Mouse (Mus musculus) CH12.LX (cell line): Measurements from ENCODE around the gene Cachd1. TPM values are rescaled to one million over a fixed set of nuclear protein-coding genes. Genes with fewer than 3 reads are reported as not detected.

ENCODE experiments used
- DNase-seq: peaks from one replicate; pipeline ENCODE4 v3.0.0-alpha.2; 2013; ENCODE audit errors: extremely low read depth
- H3K27ac ChIP-seq: 2 replicates; pipeline ENCODE4 v1.5.1; 2012; ENCODE audit warnings: low read depth, mild to moderate bottlenecking, control low read depth, moderate library complexity; ENCODE audit not compliant: insufficient read depth
- H3K27me3 ChIP-seq: replicated peaks from 2 replicates; pipeline ENCODE3; 2012; ENCODE audit warnings: inconsistent platforms
- H3K36me3 ChIP-seq, 2 experiments: replicated peaks in 1 of 2; 2 replicates each; pipeline versions ENCODE3 to v1.6.1; 2012; ENCODE audit warnings: inconsistent platforms in 1 of 2, low read length in 1 of 2, mild to moderate bottlenecking in 1 of 2, mixed read lengths in 1 of 2, moderate library complexity in 1 of 2; ENCODE audit not compliant: control insufficient read depth in 1 of 2, insufficient read depth in 1 of 2
- H3K4me1 ChIP-seq, 2 experiments: 2 replicates each; pipeline ENCODE4 v1.6.1; 2012; ENCODE audit warnings: inconsistent platforms in 1 of 2, moderate library complexity in 1 of 2; ENCODE audit not compliant: insufficient read depth in 2 of 2, control insufficient read depth in 1 of 2
- H3K4me2 ChIP-seq: 2 replicates; pipeline ENCODE4 v1.6.1; 2012; ENCODE audit warnings: low read depth, mild to moderate bottlenecking, control low read depth; ENCODE audit not compliant: poor library complexity, insufficient read depth, severe bottlenecking
- H3K4me3 ChIP-seq, 3 experiments: fragments of 150-350 bp in 1 of 3; sonication (generic) in 1 of 3; replicated peaks in 1 of 3; 2 replicates each; pipeline versions ENCODE3 to v1.5.1; 2011 to 2012; ENCODE audit warnings: low read depth in 2 of 3, low read length in 2 of 3, mild to moderate bottlenecking in 2 of 3, moderate library complexity in 2 of 3, control low read depth in 1 of 3, improper control_type of control experiment in 1 of 3, inconsistent platforms in 1 of 3, mixed read lengths in 1 of 3; ENCODE audit not compliant: poor library complexity in 1 of 3
- H3K79me2 ChIP-seq: replicated peaks from 2 replicates; pipeline ENCODE4 v1.6.1; 2012; ENCODE audit warnings: mild to moderate bottlenecking, moderate library complexity; ENCODE audit not compliant: control insufficient read depth, poor library complexity, insufficient read depth, severe bottlenecking; ENCODE audit errors: extremely low read depth
- H3K9ac ChIP-seq: 2 replicates; pipeline ENCODE4 v1.6.1; 2012; ENCODE audit warnings: low read depth, mild to moderate bottlenecking, control low read depth, moderate library complexity; ENCODE audit not compliant: insufficient read depth
- H3K9me3 ChIP-seq: replicated peaks from 2 replicates; pipeline ENCODE3; 2012; ENCODE audit warnings: low read length, inconsistent platforms, mixed read lengths
- CHD1 ChIP-seq: IDR thresholded peaks from 2 replicates; pipeline ENCODE4 v1.6.1; 2012; ENCODE audit warnings: low read depth, low read length, improper control_type of control experiment, inconsistent platforms
- CHD2 ChIP-seq: IDR thresholded peaks from 2 replicates; pipeline ENCODE4 v1.6.1; 2011; ENCODE audit warnings: low read length, improper control_type of control experiment
- CTCF ChIP-seq, 2 experiments: IDR thresholded peaks in 1 of 2; conservative IDR thresholded peaks in 1 of 2; 2 replicates each; pipeline ENCODE4 v1.5.1; 2011 to 2012; ENCODE audit warnings: low read depth in 2 of 2, low read length in 2 of 2, improper control_type of control experiment in 1 of 2, inconsistent platforms in 1 of 2, mild to moderate bottlenecking in 1 of 2, moderate library complexity in 1 of 2
- ETS1 ChIP-seq: conservative IDR thresholded peaks from 2 replicates; pipeline ENCODE4 v1.6.1; 2012; ENCODE audit warnings: low read depth, mild to moderate bottlenecking, inconsistent platforms, low read length, improper control_type of control experiment, moderate library complexity
- HCFC1 ChIP-seq: IDR thresholded peaks from 2 replicates; pipeline ENCODE4 v1.6.1; 2012; ENCODE audit warnings: low read depth, mild to moderate bottlenecking, inconsistent platforms, low read length, improper control_type of control experiment
- JUND ChIP-seq: conservative IDR thresholded peaks from 2 replicates; pipeline ENCODE4 v1.6.1; 2011; ENCODE audit warnings: low read depth, low read length, improper control_type of control experiment
- KAT2A ChIP-seq: IDR thresholded peaks from 2 replicates; pipeline ENCODE4 v1.6.1; 2012; ENCODE audit warnings: low read length, improper control_type of control experiment, inconsistent platforms; ENCODE audit not compliant: insufficient replicate concordance
- MAFK ChIP-seq: IDR thresholded peaks from 2 replicates; pipeline ENCODE4 v1.6.1; 2011; ENCODE audit warnings: low read length, improper control_type of control experiment; ENCODE audit not compliant: insufficient replicate concordance
- NELFE ChIP-seq: IDR thresholded peaks from 2 replicates; pipeline ENCODE4 v1.6.1; 2011; ENCODE audit warnings: low read depth, low read length, improper control_type of control experiment
- PAX5 ChIP-seq: IDR thresholded peaks from 2 replicates; pipeline ENCODE4 v1.6.1; 2012; ENCODE audit warnings: low read length, inconsistent platforms, mixed read lengths
- POLR2A ChIP-seq: IDR thresholded peaks from 2 replicates; pipeline ENCODE4 v1.6.1; 2011; ENCODE audit warnings: low read depth, mild to moderate bottlenecking, improper control_type of control experiment, low read length
- POLR2AphosphoS2 ChIP-seq: IDR thresholded peaks from 2 replicates; pipeline ENCODE4 v1.6.1; 2011; ENCODE audit warnings: low read depth, low read length, improper control_type of control experiment
- RAD21 ChIP-seq: IDR thresholded peaks from 2 replicates; pipeline ENCODE4 v1.6.1; 2011; ENCODE audit warnings: low read depth, mild to moderate bottlenecking, low read length, improper control_type of control experiment, moderate library complexity
- TBP ChIP-seq: conservative IDR thresholded peaks from 2 replicates; pipeline ENCODE4 v1.6.1; 2011; ENCODE audit warnings: low read depth, low read length, improper control_type of control experiment
- TCF12 ChIP-seq: IDR thresholded peaks from 2 replicates; pipeline ENCODE4 v1.6.1; 2014; ENCODE audit warnings: low read depth, mild to moderate bottlenecking, inconsistent platforms, low read length, improper control_type of control experiment
- USF2 ChIP-seq: conservative IDR thresholded peaks from 2 replicates; pipeline ENCODE4 v1.6.1; 2011; ENCODE audit warnings: low read depth, low read length, improper control_type of control experiment
- ZNF384 ChIP-seq: IDR thresholded peaks from 2 replicates; pipeline ENCODE4 v1.6.1; 2012; ENCODE audit warnings: low read depth, low read length, improper control_type of control experiment, inconsistent platforms
- dilution Hi-C: fragments of 300-500 bp; cut with MboI; formaldehyde crosslinking; loops from 2 replicates; pipeline ENCODE4 v1.14.3; 2020; ENCODE audit warnings: low sequenced_read_pairs; ENCODE audit not compliant: extremely low pct_unique_long_range_greater_than_20kb, extremely low pct_ligation_motif_present
- in situ Hi-C: fragments of 300-500 bp; cut with MboI; formaldehyde crosslinking; loops from 3 replicates; pipeline ENCODE4 v1.14.3; 2019; ENCODE audit warnings: low sequenced_read_pairs, low pct_ligation_motif_present, low pct_unique_long_range_greater_than_20kb, mixed read lengths
- polyA plus RNA-seq: library from polyadenylated mRNA; unstranded; fragments of >175 nt; gene quantifications from 2 replicates; pipeline ENCODE4 v1.2.1, GENCODE M21; 2012; ENCODE audit warnings: low read depth; ENCODE audit not compliant: insufficient read length
- total RNA-seq, 2 experiments: library from RNA; depleted of rRNA; stranded (reverse); fragments of 300-350 nt in 1 of 2; fragments of >200 nt in 1 of 2; gene quantifications; 2 replicates each; pipeline ENCODE4 v1.2.3; 2012 to 2014

Gene Cachd1
- total and polyA plus RNA-seq, 3 experiments = 0.13 to 0.24 (median 0.20) TPM

- H3K4me2 ChIP-seq = no peak overlapping the region
- no peak overlapping the region for H3K4me3 ChIP-seq
- in situ Hi-C loops = no loop called here
- no peaks in the 10 kb centered on the region for H3K4me1 ChIP-seq
- no peak overlapping the region for H3K27ac ChIP-seq
- no peaks in the 10 kb centered on the region for H3K27me3 ChIP-seq
- H3K9ac ChIP-seq = no peak overlapping the region
- no peak for DNase-seq
- no peaks in the 10 kb centered on the region for H3K36me3 ChIP-seq
- H3K9me3 ChIP-seq = peaks cover 48% of the 10 kb centered on the region
- dilution Hi-C loops = no loop called here
- no peak for TF ChIP-seq MAFK
- TF ChIP-seq PAX5 = no peak
- TF ChIP-seq USF2 = no peak
- TF ChIP-seq ETS1 = no peak
- TF ChIP-seq CHD2 = no peak
- no peak for TF ChIP-seq JUND
- TF ChIP-seq RAD21 = no peak
- no peak for TF ChIP-seq CHD1
- no peak for TF ChIP-seq TCF12
- no peak for TF ChIP-seq KAT2A
- TF ChIP-seq HCFC1 = no peak
- TF ChIP-seq POLR2A = no peak
- TF ChIP-seq TBP = no peak
- no peak for TF ChIP-seq POLR2AphosphoS2
- TF ChIP-seq NELFE = no peak
- no peaks in the 10 kb centered on the region for H3K79me2 ChIP-seq
Observed at GRCm38 (mm10) chr4:100743615-100744014, 32.9 kb upstream of the Cachd1 start.

- no peak for DNase-seq
- Histone ChIP-seq H3K27ac (no peak overlapping the region), H3K79me2 (no peaks in the 10 kb centered on the region), H3K36me3 (no peaks in the 10 kb centered on the region), H3K4me2 (no peak overlapping the region), H3K9me3 (peaks cover 28% of the 10 kb centered on the region), H3K4me1 (no peaks in the 10 kb centered on the region), H3K9ac (no peak overlapping the region), H3K27me3 (no peaks in the 10 kb centered on the region), H3K4me3 (no peak overlapping the region)
- dilution Hi-C loops = no loop called here
- in situ Hi-C loops = no loop called here
- TF ChIP-seq JUND = no peak
- TF ChIP-seq TBP = no peak
- TF ChIP-seq MAFK = no peak
- TF ChIP-seq, all 38 proteins: peak for 0
Observed at GRCm38 (mm10) chr4:100752278-100752677, 24.2 kb upstream of the Cachd1 start.

GRCm38 (mm10) chr4:100755632-100756031 lies 20.8 kb upstream of the Cachd1 start:
- H3K4me1 ChIP-seq = no peaks in the 10 kb centered on the region
- H3K79me2 ChIP-seq = no peaks in the 10 kb centered on the region
- no peaks in the 10 kb centered on the region for H3K27me3 ChIP-seq
- no peak overlapping the region for H3K27ac ChIP-seq
- DNase-seq = no peak
- in situ Hi-C loops (no loop called here), dilution Hi-C loops (no loop called here)
- H3K4me3 ChIP-seq = no peak overlapping the region
- no peak overlapping the region for H3K9ac ChIP-seq
- no peaks in the 10 kb centered on the region for H3K36me3 ChIP-seq
- no peak overlapping the region for H3K4me2 ChIP-seq
- no peak for TF ChIP-seq CTCF (conservative IDR thresholded peaks at IDR 0.05 in 1 of 2, IDR thresholded peaks at IDR 0.05 in 1 of 2; ENCODE audit: low read depth in 2 of 2, low read length in 2 of 2)
- TF ChIP-seq POLR2AphosphoS2 = no peak
- no peak for TF ChIP-seq ZNF384
- peaks cover 32% of the 10 kb centered on the region for H3K9me3 ChIP-seq
